Mouse (Mus musculus): ENCODE data around the gene Gdf3. TPM values are rescaled to one million over a fixed set of nuclear protein-coding genes. Genes with fewer than 3 reads are reported as not detected.
A peak's percentile ranks its signal among the peaks of the same experiment; 100 is the strongest.

Gdf3 gene
- polyA plus RNA-seq, 1 experiment from 2014 or later, result 0.13 TPM

- no peak overlapping the region for H3K9ac ChIP-seq (ENCODE audit: low read depth, low read length)
- no peak for ATAC-seq
- no peak overlapping the region for H3K4me2 ChIP-seq (ENCODE audit: low read depth, low read length)
- no peaks in the 10 kb centered on the region for H3K4me1 ChIP-seq (ENCODE audit: control insufficient read depth, insufficient read depth, low read length)
- H3K27ac ChIP-seq (ENCODE audit: low read length), result no peak overlapping the region
- WGBS, result 50% methylated on average over 9 of the region's 9 CpGs
- no peaks in the 10 kb centered on the region for H3K9me3 ChIP-seq (ENCODE audit: control insufficient read depth, low read length)
- no peaks in the 10 kb centered on the region; the same call in 1 of the 2 replicates for H3K27me3 ChIP-seq (replicated peaks; ENCODE audit: control insufficient read depth, insufficient read depth, low read length)
- H3K4me3 ChIP-seq (ENCODE audit: low read length), result no peak overlapping the region
- no peaks in the 10 kb centered on the region for H3K36me3 ChIP-seq (ENCODE audit: control insufficient read depth, insufficient read depth, low read length)
Observed at GRCm38 (mm10) chr6:122633411-122633810, 23.5 kb upstream of the Gdf3 start.

GRCm38 (mm10) chr6:122627469-122628108 lies 17.7 kb upstream of the Gdf3 start:
- peak overlapping the region; percentile 49 for H3K4me2 ChIP-seq (ENCODE audit: low read depth, low read length)
- peak overlapping the region; percentile 21 for H3K4me3 ChIP-seq (ENCODE audit: low read length)
- no peaks in the 10 kb centered on the region for H3K36me3 ChIP-seq (ENCODE audit: control insufficient read depth, insufficient read depth, low read length)
- H3K27ac ChIP-seq (ENCODE audit: low read length), result no peak overlapping the region
- WGBS, result 25% methylated on average over 20 of the region's 20 CpGs
- no peaks in the 10 kb centered on the region for H3K9me3 ChIP-seq (ENCODE audit: control insufficient read depth, low read length)
- H3K9ac ChIP-seq (ENCODE audit: low read depth, low read length), result no peak overlapping the region
- H3K27me3 ChIP-seq (replicated peaks; ENCODE audit: control insufficient read depth, insufficient read depth, low read length), result no peaks in the 10 kb centered on the region; the same call in 1 of the 2 replicates
- H3K4me1 ChIP-seq (ENCODE audit: control insufficient read depth, insufficient read depth, low read length), result no peaks in the 10 kb centered on the region
- peak; percentile 53; the same call in 1 of the 2 replicates for ATAC-seq

- no peaks in the 10 kb centered on the region for H3K4me1 ChIP-seq (ENCODE audit: control insufficient read depth, insufficient read depth, low read length)
- no peaks in the 10 kb centered on the region for H3K36me3 ChIP-seq (ENCODE audit: control insufficient read depth, insufficient read depth, low read length)
- peak within 1 kb of the TSS; percentile 49 for H3K4me2 ChIP-seq (ENCODE audit: low read depth, low read length)
- no peaks in the 10 kb centered on the region; the same call in 1 of the 2 replicates for H3K27me3 ChIP-seq (replicated peaks; ENCODE audit: control insufficient read depth, insufficient read depth, low read length)
- H3K9ac ChIP-seq (ENCODE audit: low read depth, low read length), result no peak within 1 kb of the TSS
- no peak for ATAC-seq
- WGBS, result 91% methylated on average over 8 of the region's 8 CpGs
- peak within 1 kb of the TSS; percentile 21; the same call in 1 of the 2 replicates for H3K4me3 ChIP-seq (ENCODE audit: low read length)
- H3K9me3 ChIP-seq (ENCODE audit: control insufficient read depth, low read length), result no peaks in the 10 kb centered on the region
- no peak within 1 kb of the TSS for H3K27ac ChIP-seq (ENCODE audit: low read length)
Observed at GRCm38 (mm10) chr6:122626110-122626509, 16.2 kb upstream of the Gdf3 start, which contains the start of gene Dppa3. TSS of gene Dppa3 (plus strand) at chr6:122626410.

GRCm38 (mm10) chr6:122625156-122625555 lies 15.3 kb upstream of the Gdf3 start:
- no peaks in the 10 kb centered on the region for H3K4me1 ChIP-seq (ENCODE audit: control insufficient read depth, insufficient read depth, low read length)
- H3K4me2 ChIP-seq (ENCODE audit: low read depth, low read length), result no peak overlapping the region
- H3K9me3 ChIP-seq (ENCODE audit: control insufficient read depth, low read length), result no peaks in the 10 kb centered on the region
- no peak overlapping the region for H3K4me3 ChIP-seq (ENCODE audit: low read length)
- H3K27ac ChIP-seq (ENCODE audit: low read length), result no peak overlapping the region
- H3K36me3 ChIP-seq (ENCODE audit: control insufficient read depth, insufficient read depth, low read length), result no peaks in the 10 kb centered on the region
- no peak overlapping the region for H3K9ac ChIP-seq (ENCODE audit: low read depth, low read length)
- no peaks in the 10 kb centered on the region; the same call in 1 of the 2 replicates for H3K27me3 ChIP-seq (replicated peaks; ENCODE audit: control insufficient read depth, insufficient read depth, low read length)
- WGBS, result 69% methylated on average over 4 of the region's 4 CpGs
- ATAC-seq, result no peak

GRCm38 (mm10) chr6:122624480-122624879 lies 14.6 kb upstream of the Gdf3 start:
- H3K9me3 ChIP-seq (ENCODE audit: control insufficient read depth, low read length), result no peaks in the 10 kb centered on the region
- H3K9ac ChIP-seq (ENCODE audit: low read depth, low read length), result no peak overlapping the region
- H3K36me3 ChIP-seq (ENCODE audit: control insufficient read depth, insufficient read depth, low read length), result no peaks in the 10 kb centered on the region
- H3K27me3 ChIP-seq (replicated peaks; ENCODE audit: control insufficient read depth, insufficient read depth, low read length), result no peaks in the 10 kb centered on the region; the same call in 1 of the 2 replicates
- no peak overlapping the region for H3K4me3 ChIP-seq (ENCODE audit: low read length)
- no peak overlapping the region for H3K4me2 ChIP-seq (ENCODE audit: low read depth, low read length)
- no peak for ATAC-seq
- WGBS, result 61% methylated on average over 5 of the region's 5 CpGs
- no peaks in the 10 kb centered on the region for H3K4me1 ChIP-seq (ENCODE audit: control insufficient read depth, insufficient read depth, low read length)
- H3K27ac ChIP-seq (ENCODE audit: low read length), result no peak overlapping the region

GRCm38 (mm10) chr6:122621066-122621465 lies 11.2 kb upstream of the Gdf3 start:
- no peak for ATAC-seq
- Histone ChIP-seq H3K9ac (ENCODE audit: low read depth, low read length) (no peak overlapping the region), H3K27ac (ENCODE audit: low read length) (no peak overlapping the region), H3K9me3 (ENCODE audit: control insufficient read depth, low read length) (no peaks in the 10 kb centered on the region), H3K27me3 (replicated peaks; ENCODE audit: control insufficient read depth, insufficient read depth, low read length) (no peaks in the 10 kb centered on the region), H3K4me3 (ENCODE audit: low read length) (no peak overlapping the region), H3K4me1 (ENCODE audit: control insufficient read depth, insufficient read depth, low read length) (no peaks in the 10 kb centered on the region), H3K4me2 (ENCODE audit: low read depth, low read length) (no peak overlapping the region), H3K36me3 (ENCODE audit: control insufficient read depth, insufficient read depth, low read length) (no peaks in the 10 kb centered on the region)
- 87% methylated on average over 6 of the region's 6 CpGs for WGBS

- Histone ChIP-seq H3K27ac (ENCODE audit: low read length) (no peak overlapping the region), H3K4me1 (ENCODE audit: control insufficient read depth, insufficient read depth, low read length) (no peaks in the 10 kb centered on the region), H3K9me3 (ENCODE audit: control insufficient read depth, low read length) (no peaks in the 10 kb centered on the region), H3K9ac (ENCODE audit: low read depth, low read length) (no peak overlapping the region), H3K36me3 (ENCODE audit: control insufficient read depth, insufficient read depth, low read length) (no peaks in the 10 kb centered on the region), H3K4me2 (ENCODE audit: low read depth, low read length) (no peak overlapping the region), H3K4me3 (ENCODE audit: low read length) (no peak overlapping the region), H3K27me3 (replicated peaks; ENCODE audit: control insufficient read depth, insufficient read depth, low read length) (no peaks in the 10 kb centered on the region)
- WGBS, result 62% methylated on average over 3 of the region's 3 CpGs
- no peak for ATAC-seq
Observed at GRCm38 (mm10) chr6:122616022-122616421, 6.1 kb upstream of the Gdf3 start.

- Histone ChIP-seq H3K9me3 (ENCODE audit: control insufficient read depth, low read length) (no peaks in the 10 kb centered on the region), H3K4me1 (ENCODE audit: control insufficient read depth, insufficient read depth, low read length) (no peaks in the 10 kb centered on the region), H3K4me2 (ENCODE audit: low read depth, low read length) (no peak overlapping the region), H3K4me3 (ENCODE audit: low read length) (no peak overlapping the region), H3K9ac (ENCODE audit: low read depth, low read length) (no peak overlapping the region), H3K36me3 (ENCODE audit: control insufficient read depth, insufficient read depth, low read length) (no peaks in the 10 kb centered on the region), H3K27me3 (replicated peaks; ENCODE audit: control insufficient read depth, insufficient read depth, low read length) (no peaks in the 10 kb centered on the region), H3K27ac (ENCODE audit: low read length) (no peak overlapping the region)
- ATAC-seq, result no peak
- WGBS, result 56% methylated on average over 2 of the region's 2 CpGs
Observed at GRCm38 (mm10) chr6:122614047-122614446, 4.2 kb upstream of the Gdf3 start.

GRCm38 (mm10) chr6:122612426-122612825 lies 2.5 kb upstream of the Gdf3 start:
- no peak overlapping the region for H3K4me3 ChIP-seq (ENCODE audit: low read length)
- H3K9me3 ChIP-seq (ENCODE audit: control insufficient read depth, low read length), result no peaks in the 10 kb centered on the region
- H3K4me1 ChIP-seq (ENCODE audit: control insufficient read depth, insufficient read depth, low read length), result no peaks in the 10 kb centered on the region
- ATAC-seq, result no peak
- H3K4me2 ChIP-seq (ENCODE audit: low read depth, low read length), result no peak overlapping the region
- 89% methylated on average over 4 of the region's 4 CpGs for WGBS
- no peak overlapping the region for H3K9ac ChIP-seq (ENCODE audit: low read depth, low read length)
- H3K27ac ChIP-seq (ENCODE audit: low read length), result no peak overlapping the region
- H3K36me3 ChIP-seq (ENCODE audit: control insufficient read depth, insufficient read depth, low read length), result no peaks in the 10 kb centered on the region
- no peaks in the 10 kb centered on the region for H3K27me3 ChIP-seq (replicated peaks; ENCODE audit: control insufficient read depth, insufficient read depth, low read length)

GRCm38 (mm10) chr6:122609377-122609728 lies 534 bp downstream of the Gdf3 start:
- WGBS, result 57% methylated on average over 9 of the region's 9 CpGs
- ATAC-seq, result peak; percentile 27; the same call in 1 of the 2 replicates

More at GRCm38 (mm10) chr6:122609377-122609728, 534 bp downstream of the Gdf3 start:
- H3K27ac ChIP-seq (ENCODE audit: low read length), result no peak overlapping the region
- no peak overlapping the region for H3K4me2 ChIP-seq (ENCODE audit: low read depth, low read length)
- H3K4me1 ChIP-seq (ENCODE audit: control insufficient read depth, insufficient read depth, low read length), result no peaks in the 10 kb centered on the region
- no peak overlapping the region for H3K9ac ChIP-seq (ENCODE audit: low read depth, low read length)
- H3K27me3 ChIP-seq (replicated peaks; ENCODE audit: control insufficient read depth, insufficient read depth, low read length), result no peaks in the 10 kb centered on the region
- no peaks in the 10 kb centered on the region for H3K9me3 ChIP-seq (ENCODE audit: control insufficient read depth, low read length)
- H3K36me3 ChIP-seq (ENCODE audit: control insufficient read depth, insufficient read depth, low read length), result no peaks in the 10 kb centered on the region
- H3K4me3 ChIP-seq (ENCODE audit: low read length), result no peak overlapping the region
